Mouse (Mus musculus) heart, postnatal 0 days (tissue): ENCODE results near the gene Igfbp4. TPM values are rescaled to one million over a fixed set of nuclear protein-coding genes. Genes with fewer than 3 reads are reported as not detected.
A peak's percentile ranks its signal among the peaks of the same experiment; 100 is the strongest.

Experiments
- ATAC-seq: fragments of 200-750 bp; cut with Nextera tagmentation; 2 replicates; pipeline ENCODE4 v1.8.0; 2017; ENCODE audit warnings: low read depth, moderate number of reproducible peaks, moderate library complexity; ENCODE audit not compliant: insufficient read depth
- DNase-seq: peaks from one replicate; pipeline ENCODE4 v3.0.0-alpha.2; 2016; ENCODE audit warnings: low spot score
- H3K27ac ChIP-seq: fragments of 300-500 bp; sonication (generic); 2 replicates; pipeline ENCODE4 v1.5.1; 2014; ENCODE audit warnings: low read depth, mild to moderate bottlenecking
- H3K27me3 ChIP-seq: fragments of 300-500 bp; sonication (generic); 2 replicates; pipeline ENCODE4 v1.6.1; 2014; ENCODE audit warnings: low read length, mixed read lengths; ENCODE audit not compliant: control insufficient read depth, insufficient read depth
- H3K36me3 ChIP-seq: fragments of 300-500 bp; sonication (generic); replicated peaks from 2 replicates; pipeline ENCODE4 v1.6.1; 2014; ENCODE audit warnings: low read length, mixed read lengths; ENCODE audit not compliant: control insufficient read depth, insufficient read depth
- H3K4me1 ChIP-seq: fragments of 300-500 bp; sonication (generic); 2 replicates; pipeline ENCODE4 v1.6.1; 2014; ENCODE audit warnings: antibody characterized with exemption; ENCODE audit not compliant: control insufficient read depth, insufficient read depth
- H3K4me2 ChIP-seq: fragments of 300-500 bp; sonication (generic); 2 replicates; pipeline ENCODE4 v1.6.1; 2014; ENCODE audit warnings: low read depth, mild to moderate bottlenecking, low read length, moderate library complexity
- H3K4me3 ChIP-seq: fragments of 300-500 bp; sonication (generic); 2 replicates; pipeline ENCODE4 v1.5.1; 2014; ENCODE audit warnings: low read depth, low read length
- H3K9ac ChIP-seq: fragments of 300-500 bp; sonication (generic); replicated peaks from 2 replicates; pipeline ENCODE4 v1.6.1; 2014; ENCODE audit warnings: low read depth, low read length, mixed read lengths
- H3K9me3 ChIP-seq: fragments of 300-500 bp; sonication (generic); replicated peaks from 2 replicates; pipeline ENCODE4 v1.6.1; 2016; ENCODE audit warnings: low read length; ENCODE audit not compliant: control insufficient read depth
- CTCF ChIP-seq: IDR thresholded peaks from 2 replicates; pipeline ENCODE4 v1.5.1; 2016; ENCODE audit warnings: antibody characterized with exemption, control low read depth, low read depth
- EP300 ChIP-seq: IDR thresholded peaks from 2 replicates; pipeline ENCODE4 v1.6.1; 2016; ENCODE audit warnings: antibody characterized with exemption, low read depth
- WGBS: fragments of 180-500 bp; shearing (Covaris S2); extraction: QIAGEN DNeasy Blood & Tissue Kit; methylation state at CpG from one replicate; pipeline ENCODE4 v1.1.7; 2014; 5-methylcytosine and 5-hydroxymethylcytosine counted together
- polyA plus RNA-seq: library from polyadenylated mRNA; unstranded; fragments of >200 nt; fragmentation: Nextera tagmentation; extraction: Ambion mirVana; gene quantifications from 2 replicates; pipeline ENCODE4 v1.2.1, GENCODE M21; 2015
- total RNA-seq: library from RNA; depleted of rRNA; stranded (reverse); fragments of >200 nt; gene quantifications from 2 replicates; pipeline ENCODE4 v1.2.3, GENCODE M21; 2014; ENCODE audit warnings: low replicate concordance

Igfbp4 gene
- total and polyA plus RNA-seq, 2 experiments from 2014 or later, result 186 to 221 TPM

GRCm38 (mm10) chr11:99065353-99065752 is 24.3 kb downstream of the Igfbp4 start:
- 69% methylated on average over 3 of the region's 3 CpGs for WGBS
- Histone ChIP-seq H3K9ac (no peak overlapping the region), H3K27ac (peak overlapping the region; percentile 44), H3K9me3 (no peaks in the 10 kb centered on the region), H3K36me3 (no peaks in the 10 kb centered on the region), H3K4me2 (0 out of 2 replicates have a peak overlapping the region, but pooled peaks have one; percentile 1), H3K27me3 (no peaks in the 10 kb centered on the region), H3K4me3 (no peak overlapping the region), H3K4me1 (0 out of 2 replicates have a peak, but pooled peaks cover 6% of the 10 kb centered on the region)
- peak; percentile 17; the same call in 1 of the 2 replicates for TF ChIP-seq CTCF
- TF ChIP-seq EP300, result no peak
- peak; percentile 9; the same call in 1 of the 2 replicates for ATAC-seq
- DNase-seq, result no peak

DNA sequence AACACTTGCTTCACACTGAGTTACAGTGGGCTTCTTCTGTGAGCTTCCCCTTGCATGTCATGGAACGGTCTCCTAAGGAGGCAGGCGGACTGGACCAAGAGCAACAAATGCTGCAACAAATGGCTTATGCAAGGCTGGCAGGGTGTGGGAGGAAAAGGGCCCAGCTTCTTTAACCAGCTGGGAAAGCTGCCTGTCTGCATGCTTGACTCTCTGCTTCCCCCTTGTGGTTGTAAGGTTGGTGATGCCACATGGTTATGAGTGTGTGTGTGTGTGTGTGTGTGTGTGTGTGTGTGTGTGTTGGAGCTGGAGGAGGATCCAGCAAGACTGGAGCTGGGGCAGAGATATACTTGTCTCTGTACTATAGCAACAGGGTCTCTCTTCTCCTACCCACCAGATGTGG is 24.9 kb downstream of the Igfbp4 start:
- no peaks in the 10 kb centered on the region for H3K27me3 ChIP-seq
- H3K4me3 ChIP-seq, result no peak overlapping the region
- peak overlapping the region; percentile 44 for H3K27ac ChIP-seq
- H3K36me3 ChIP-seq, result no peaks in the 10 kb centered on the region
- 0 out of 2 replicates have a peak overlapping the region, but pooled peaks have one; percentile 1 for H3K4me2 ChIP-seq
- ATAC-seq (peak; percentile 76), DNase-seq (peak; percentile 93)
- 4% methylated on average over 2 of the region's 2 CpGs for WGBS
- 0 out of 2 replicates have a peak, but pooled peaks cover 6% of the 10 kb centered on the region for H3K4me1 ChIP-seq
- TF ChIP-seq CTCF (peak; percentile 100), EP300 (no peak; the same call in 1 of the 2 replicates)
- H3K9me3 ChIP-seq, result no peaks in the 10 kb centered on the region
- no peak overlapping the region for H3K9ac ChIP-seq

DNA sequence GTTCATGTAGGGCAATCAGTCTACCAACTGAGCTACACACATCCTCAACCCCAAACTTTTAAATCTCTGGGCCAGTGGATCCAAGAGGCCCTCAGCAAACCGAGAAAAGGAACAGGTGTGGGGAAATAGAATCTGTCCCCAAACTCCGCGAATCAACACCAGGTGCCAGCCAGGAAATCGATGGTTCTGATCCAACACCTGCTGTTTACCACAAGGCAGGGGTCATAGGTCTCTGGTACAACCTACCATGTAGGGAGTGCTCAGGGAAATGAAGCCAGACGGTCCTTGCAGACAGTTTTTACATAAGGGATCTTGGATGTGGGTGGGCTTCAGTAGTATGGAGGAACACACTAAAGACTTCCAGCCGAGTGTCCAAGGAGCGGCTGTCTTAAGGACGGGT is 26.5 kb downstream of the Igfbp4 start:
- Histone ChIP-seq H3K27ac (no peak overlapping the region), H3K4me2 (no peak overlapping the region), H3K27me3 (no peaks in the 10 kb centered on the region), H3K9me3 (no peaks in the 10 kb centered on the region), H3K9ac (no peak overlapping the region), H3K4me3 (no peak overlapping the region), H3K36me3 (no peaks in the 10 kb centered on the region), H3K4me1 (0 out of 2 replicates have a peak, but pooled peaks cover 6% of the 10 kb centered on the region)
- TF ChIP-seq EP300 (no peak), CTCF (no peak)
- WGBS, result 91% methylated on average over 8 of the region's 8 CpGs
- ATAC-seq (no peak), DNase-seq (no peak)

GRCm38 (mm10) chr11:99068455-99068854 is 27.4 kb downstream of the Igfbp4 start:
- DNase-seq (no peak), ATAC-seq (no peak)
- no peak overlapping the region for H3K4me2 ChIP-seq
- H3K36me3 ChIP-seq, result no peaks in the 10 kb centered on the region
- no peaks in the 10 kb centered on the region for H3K9me3 ChIP-seq
- H3K4me3 ChIP-seq, result no peak overlapping the region
- WGBS, result 81% methylated on average over 5 of the region's 5 CpGs
- TF ChIP-seq CTCF (no peak), EP300 (no peak)
- H3K27me3 ChIP-seq, result no peaks in the 10 kb centered on the region
- H3K4me1 ChIP-seq, result 0 out of 2 replicates have a peak, but pooled peaks cover 6% of the 10 kb centered on the region
- H3K9ac ChIP-seq, result no peak overlapping the region
- no peak overlapping the region for H3K27ac ChIP-seq

- Histone ChIP-seq H3K9me3 (no peaks in the 10 kb centered on the region), H3K27ac (no peak overlapping the region), H3K4me2 (no peak overlapping the region), H3K27me3 (no peaks in the 10 kb centered on the region), H3K36me3 (no peaks in the 10 kb centered on the region), H3K9ac (no peak overlapping the region), H3K4me1 (no peaks in the 10 kb centered on the region), H3K4me3 (no peak overlapping the region)
- WGBS, result 33% methylated on average over 6 of the region's 6 CpGs
- ATAC-seq (no peak), DNase-seq (no peak)
- TF ChIP-seq CTCF (no peak), EP300 (no peak)
These were observed 30.8 kb downstream of the Igfbp4 start for GRCm38 (mm10) chr11:99071866-99072265.

DNA sequence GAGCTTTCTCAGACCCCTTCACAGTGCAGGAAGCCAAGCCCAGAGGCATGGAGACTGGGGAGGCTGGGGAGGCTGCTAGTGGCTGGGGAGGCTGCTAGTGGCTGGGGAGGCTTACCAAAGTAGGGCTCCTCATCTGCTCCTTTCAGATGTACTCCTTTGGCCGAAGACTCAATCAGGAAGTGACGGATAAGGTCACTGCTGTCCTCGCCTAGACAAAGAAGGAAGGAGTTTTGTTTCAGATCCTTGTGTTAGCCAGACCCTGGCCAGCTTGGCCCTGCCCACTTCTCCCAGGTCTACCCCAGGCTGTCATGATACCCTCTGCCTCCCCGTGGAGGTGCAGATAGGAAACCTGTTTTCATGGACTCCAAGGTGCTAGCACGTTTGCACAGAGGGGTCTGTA is 32.7 kb downstream of the Igfbp4 start:
- H3K9ac ChIP-seq, result no peak overlapping the region

More for the DNA sequence above, 32.7 kb downstream of the Igfbp4 start:
- no peaks in the 10 kb centered on the region for H3K36me3 ChIP-seq
- DNase-seq (no peak), ATAC-seq (no peak)
- 39% methylated on average over 5 of the region's 5 CpGs for WGBS
- no peak overlapping the region for H3K4me2 ChIP-seq
- no peaks in the 10 kb centered on the region for H3K9me3 ChIP-seq
- TF ChIP-seq CTCF (no peak), EP300 (no peak)
- no peak overlapping the region for H3K27ac ChIP-seq
- H3K27me3 ChIP-seq, result no peaks in the 10 kb centered on the region
- H3K4me1 ChIP-seq, result no peaks in the 10 kb centered on the region
- no peak overlapping the region for H3K4me3 ChIP-seq
